Mouse (Mus musculus) embryonic facial prominence, embryonic 14.5 days (tissue): Measurements from ENCODE around the gene Rnf151. TPM values are rescaled to one million over a fixed set of nuclear protein-coding genes. Genes with fewer than 3 reads are reported as not detected.

ENCODE experiments used
- ATAC-seq: fragments of 200-750 bp; cut with Nextera tagmentation; 2 replicates; pipeline ENCODE4 v1.8.0; 2017; ENCODE audit warnings: low read depth, moderate number of reproducible peaks, moderate TSS enrichment
- DNase-seq: peaks from one replicate; pipeline ENCODE4 v3.0.0-alpha.2; 2015; ENCODE audit warnings: low spot score
- H3K27ac ChIP-seq: fragments of 300-500 bp; sonication (generic); replicated peaks from 2 replicates; pipeline ENCODE4 v1.5.1; 2014; ENCODE audit warnings: low read depth, mild to moderate bottlenecking, low read length, moderate library complexity
- H3K27me3 ChIP-seq: fragments of 300-500 bp; sonication (generic); replicated peaks from 2 replicates; pipeline ENCODE4 v1.6.1; 2014; ENCODE audit warnings: low read length; ENCODE audit not compliant: control insufficient read depth, insufficient read depth
- H3K36me3 ChIP-seq: fragments of 300-500 bp; sonication (generic); 2 replicates; pipeline ENCODE4 v1.6.1; 2014; ENCODE audit warnings: low read length, mixed read lengths; ENCODE audit not compliant: control insufficient read depth, insufficient read depth
- H3K4me1 ChIP-seq: fragments of 300-500 bp; sonication (generic); 2 replicates; pipeline ENCODE4 v1.6.1; 2014; ENCODE audit warnings: antibody characterized with exemption, low read length; ENCODE audit not compliant: control insufficient read depth, insufficient read depth
- H3K4me2 ChIP-seq: fragments of 300-500 bp; sonication (generic); 2 replicates; pipeline ENCODE4 v1.6.1; 2014; ENCODE audit warnings: low read depth, mild to moderate bottlenecking, low read length, moderate library complexity, mixed read lengths
- H3K4me3 ChIP-seq: fragments of 300-500 bp; sonication (generic); 2 replicates; pipeline ENCODE4 v1.5.1; 2014; ENCODE audit warnings: low read depth, mild to moderate bottlenecking, low read length
- H3K9ac ChIP-seq: fragments of 300-500 bp; sonication (generic); 2 replicates; pipeline ENCODE4 v1.6.1; 2014; ENCODE audit warnings: low read depth, mild to moderate bottlenecking, low read length, moderate library complexity, mixed read lengths
- H3K9me3 ChIP-seq: fragments of 300-500 bp; sonication (generic); 2 replicates; pipeline ENCODE4 v1.6.1; 2016; ENCODE audit warnings: low read length; ENCODE audit not compliant: control insufficient read depth
- WGBS: fragments of 180-500 bp; shearing (Covaris S2); extraction: QIAGEN DNeasy Blood & Tissue Kit; methylation state at CpG from one replicate; pipeline ENCODE4 v1.1.7; 2014; 5-methylcytosine and 5-hydroxymethylcytosine counted together
- polyA plus RNA-seq: library from polyadenylated mRNA; unstranded; fragments of >200 nt; fragmentation: Nextera tagmentation; extraction: Ambion mirVana; gene quantifications from 2 replicates; pipeline ENCODE4 v1.2.1, GENCODE M21; 2014

Gene Rnf151
- 0.17 TPM in 1 of 2 replicates, not detected in the other for polyA plus RNA-seq

DNA sequence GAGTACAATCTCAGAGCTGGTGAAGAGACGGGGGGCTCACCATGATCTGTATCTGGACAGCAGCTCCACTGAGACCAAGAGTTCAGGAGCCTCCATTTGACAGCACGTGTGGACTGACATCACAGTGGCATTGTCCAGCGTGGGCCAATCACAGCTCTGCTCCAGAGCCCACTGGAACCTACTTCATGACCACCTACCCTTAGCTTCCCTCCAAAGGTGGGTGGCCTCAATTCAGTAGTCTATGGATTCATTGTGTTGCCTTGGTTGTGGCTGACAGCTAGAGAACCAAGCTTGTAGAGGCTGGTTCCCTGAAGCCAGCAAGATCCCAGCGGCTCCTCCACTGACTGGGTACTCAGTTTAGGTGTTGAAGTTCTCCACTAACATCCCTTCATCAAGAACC, at the start of gene Rnf151, which contains the start of gene Rps2:
Gene Rnf151, minus strand, starts transcription at position 121 of the 400 bp plus-strand sequence.
Gene Rps2, plus strand, starts transcription at position 174 of the 400 bp plus-strand sequence.
- Histone ChIP-seq H3K36me3 (peaks cover 40% of the 10 kb centered on the region), H3K4me1 (peaks cover 11% of the 10 kb centered on the region), H3K4me3 (peak within 1 kb of the TSS; percentile 91), H3K27ac (no peak within 1 kb of the TSS), H3K27me3 (no peaks in the 10 kb centered on the region), H3K4me2 (peak within 1 kb of the TSS; percentile 59), H3K9ac (peak within 1 kb of the TSS; percentile 96), H3K9me3 (no peaks in the 10 kb centered on the region)
- DNase-seq (no peak), ATAC-seq (no peak)
- WGBS, result 81% methylated on average over 4 of the region's 4 CpGs

- Histone ChIP-seq H3K4me3 (no peak overlapping the region), H3K9me3 (no peaks in the 10 kb centered on the region), H3K4me2 (no peak overlapping the region), H3K27ac (no peak overlapping the region; the same call in 1 of the 2 replicates), H3K36me3 (no peaks in the 10 kb centered on the region), H3K4me1 (peaks cover 26% of the 10 kb centered on the region), H3K27me3 (no peaks in the 10 kb centered on the region), H3K9ac (no peak overlapping the region)
- ATAC-seq, result no peak; the same call in 1 of the 2 replicates
- 21% methylated on average over 12 of the region's 12 CpGs for WGBS
- DNase-seq, result peak; percentile 32
Measured at GRCm38 (mm10) chr17:24766266-24766875, 48.5 kb upstream of the Rnf151 start.

DNA sequence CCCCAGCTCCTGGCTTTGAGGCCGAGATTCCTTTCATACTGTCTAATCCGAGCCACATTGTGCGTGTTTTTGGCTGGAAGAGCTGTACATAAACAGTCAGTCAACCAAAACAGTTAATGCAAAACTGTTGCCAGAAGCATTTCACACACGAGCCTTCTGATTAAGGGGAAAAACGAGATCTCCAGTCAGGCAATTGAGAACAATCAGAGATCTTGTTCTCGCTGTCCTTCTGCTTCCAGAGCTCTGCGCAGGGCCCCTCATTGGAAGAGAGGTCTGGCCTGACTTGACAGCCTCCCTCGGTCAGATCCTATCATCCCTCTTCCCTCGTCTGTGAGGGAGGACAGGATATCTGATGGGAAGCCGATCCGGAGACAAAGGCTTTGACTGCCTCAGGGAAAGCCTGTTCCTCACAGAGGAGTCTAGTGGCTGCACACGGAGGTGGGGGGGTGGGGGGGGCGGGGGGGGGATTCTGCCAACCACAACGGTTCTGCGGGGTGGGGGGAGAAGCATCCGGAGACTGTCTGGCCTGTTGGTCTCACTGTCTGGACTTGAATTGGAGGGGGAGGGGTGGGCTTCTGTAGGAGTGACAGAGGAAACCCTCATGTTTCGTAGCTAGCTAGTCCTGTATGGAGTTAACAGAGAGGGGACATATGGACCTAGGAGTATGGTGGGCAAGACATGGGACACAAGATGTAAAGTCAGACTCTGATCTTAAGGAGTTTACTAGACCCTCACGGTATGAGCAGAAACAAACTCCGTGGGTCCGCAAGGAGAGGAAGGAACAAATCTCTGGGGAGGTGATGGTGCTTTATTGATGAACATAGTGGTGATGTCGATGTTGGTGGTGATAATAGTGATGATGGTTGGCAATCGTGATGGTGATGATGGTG, 47.4 kb upstream of the Rnf151 start:
- Histone ChIP-seq H3K4me3 (no peak overlapping the region), H3K9ac (peak overlapping the region; percentile 51)

GRCm38 (mm10) chr17:24761121-24761520, 43.3 kb upstream of the Rnf151 start:
- ATAC-seq, result peak; percentile 53; the same call in 1 of the 2 replicates
- peak; percentile 67 for DNase-seq
- Histone ChIP-seq H3K9ac (no peak overlapping the region), H3K4me1 (peaks cover 26% of the 10 kb centered on the region), H3K9me3 (no peaks in the 10 kb centered on the region), H3K27ac (peak overlapping the region; percentile 39; the same call in 1 of the 2 replicates), H3K4me2 (no peak overlapping the region), H3K4me3 (no peak overlapping the region), H3K27me3 (no peaks in the 10 kb centered on the region), H3K36me3 (no peaks in the 10 kb centered on the region)
- 21% methylated on average over 5 of the region's 5 CpGs for WGBS

More for the DNA sequence above, 47.4 kb upstream of the Rnf151 start:
- WGBS, result 33% methylated on average over 20 of the region's 22 CpGs
- H3K27me3 ChIP-seq, result no peaks in the 10 kb centered on the region
- ATAC-seq, result peak; percentile 75
- peaks cover 28% of the 10 kb centered on the region for H3K4me1 ChIP-seq
- H3K36me3 ChIP-seq, result no peaks in the 10 kb centered on the region
- peak; percentile 87 for DNase-seq
- H3K27ac ChIP-seq, result peak overlapping the region; percentile 80
- no peaks in the 10 kb centered on the region for H3K9me3 ChIP-seq
- peak overlapping the region; percentile 30 for H3K4me2 ChIP-seq

DNA sequence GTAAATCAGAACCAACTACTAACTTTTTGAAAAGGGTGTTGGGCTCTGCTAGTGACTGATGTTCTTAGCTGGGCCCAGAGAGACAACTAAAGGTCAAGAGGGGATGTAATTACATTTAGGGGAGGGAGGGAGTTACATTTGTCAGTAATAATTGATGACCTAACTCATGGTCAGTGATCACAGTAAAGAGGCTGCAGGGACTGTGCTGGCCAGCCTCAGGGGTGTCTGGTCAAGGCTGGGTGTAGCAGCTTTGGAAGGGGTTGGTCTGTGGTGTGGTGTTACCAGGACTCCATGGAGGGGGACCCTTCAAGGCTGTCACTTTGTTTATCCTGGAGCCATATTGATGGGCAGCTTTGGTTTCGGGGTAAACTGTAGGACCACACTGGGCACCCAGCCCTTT, 39.5 kb upstream of the Rnf151 start:
- Histone ChIP-seq H3K4me1 (peaks cover 20% of the 10 kb centered on the region; the same call in 1 of the 2 replicates), H3K27me3 (peaks cover 26% of the 10 kb centered on the region), H3K27ac (no peak overlapping the region), H3K36me3 (no peaks in the 10 kb centered on the region), H3K9ac (no peak overlapping the region), H3K9me3 (no peaks in the 10 kb centered on the region), H3K4me2 (no peak overlapping the region), H3K4me3 (no peak overlapping the region)
- DNase-seq (no peak), ATAC-seq (no peak)
- WGBS, result 85% methylated on average over 1 of the region's 1 CpGs

- Histone ChIP-seq H3K9ac (peak within 1 kb of the TSS; percentile 61), H3K9me3 (no peaks in the 10 kb centered on the region), H3K4me3 (peak within 1 kb of the TSS; percentile 56), H3K4me1 (peaks cover 21% of the 10 kb centered on the region; the same call in 1 of the 2 replicates), H3K27ac (no peak within 1 kb of the TSS), H3K36me3 (no peaks in the 10 kb centered on the region), H3K27me3 (peaks cover 47% of the 10 kb centered on the region), H3K4me2 (peak within 1 kb of the TSS; percentile 94)
- DNase-seq (peak; percentile 29), ATAC-seq (peak; percentile 92)
- WGBS, result under 1% methylated on average over 26 of the region's 82 CpGs
Measured at GRCm38 (mm10) chr17:24752415-24753394, 34.8 kb upstream of the Rnf151 start, which contains the start of gene Hs3st6. Gene Hs3st6 (plus strand): TSS chr17:24752988.

- peak overlapping the region; percentile 18; the same call in 1 of the 2 replicates for H3K4me2 ChIP-seq
- WGBS, result 20% methylated on average over 4 of the region's 4 CpGs
- DNase-seq (peak; percentile 47), ATAC-seq (no peak)
- H3K4me1 ChIP-seq, result peaks cover 29% of the 10 kb centered on the region; the same call in 1 of the 2 replicates
- H3K27me3 ChIP-seq, result peaks cover 47% of the 10 kb centered on the region
- no peak overlapping the region for H3K4me3 ChIP-seq
- no peak overlapping the region for H3K27ac ChIP-seq
- no peaks in the 10 kb centered on the region for H3K9me3 ChIP-seq
- H3K36me3 ChIP-seq, result no peaks in the 10 kb centered on the region
- no peak overlapping the region for H3K9ac ChIP-seq
Measured at GRCm38 (mm10) chr17:24751528-24751927, 33.7 kb upstream of the Rnf151 start.
